8 mouse cellular contexts compared by ENCODE assay signal in the genomic region with DNA sequence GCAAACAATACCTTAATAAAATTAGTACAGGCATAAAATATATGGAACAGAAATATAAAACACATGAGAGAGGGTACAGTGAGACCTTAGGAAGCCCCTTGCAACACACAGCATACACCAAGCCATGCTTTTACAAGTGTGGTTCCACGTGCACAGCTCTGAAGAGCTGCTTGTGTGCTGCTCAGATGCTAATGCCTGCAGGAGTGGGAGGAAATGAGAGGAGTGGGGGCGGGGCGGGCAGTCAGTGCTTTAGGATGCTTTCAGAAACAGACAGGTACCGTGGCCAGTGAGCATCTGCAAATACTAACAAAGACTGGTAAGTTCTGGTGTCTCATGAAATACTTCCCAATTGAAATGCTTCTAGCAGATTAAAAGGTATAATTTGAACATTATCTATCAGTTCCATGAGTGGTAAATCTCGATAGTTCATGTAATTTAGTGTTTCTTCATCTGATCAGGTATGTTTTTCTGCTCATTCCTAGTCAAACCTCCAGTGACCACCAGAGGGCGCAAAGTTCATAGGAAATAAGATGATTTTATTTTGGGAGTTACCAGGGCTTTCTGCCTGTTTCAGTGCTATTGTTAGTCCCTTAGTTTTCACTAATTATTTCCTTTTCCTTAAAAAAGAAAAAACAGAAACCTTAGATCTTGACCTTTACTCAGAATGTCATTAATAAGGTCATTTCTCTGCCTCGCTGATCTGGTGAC. TPM values are rescaled to one million over a fixed set of nuclear protein-coding genes. Genes with fewer than 3 reads are reported as not detected.
DNase-seq lines count a peak whose midpoint lies in the region.

No protein-coding gene starts in this region.

- intact Hi-C loops in heart, postnatal 25 days (cut with DNase I): loop anchor here (5.0 kb wide), 2 partner anchors 147 to 287 kb away; no protein-coding TSS in a partner anchor

- DNase-seq in heart, adult 18-20 months: peak; percentile 41 to 89
- no peak for DNase-seq in heart, postnatal 25 days (ENCODE audit: low spot score)
- DNase-seq in adrenal gland, adult 18-20 months (ENCODE audit: low spot score in 2 of 2): peak; percentile 64 to 73
- DNase-seq in embryo, embryonic 10 days (ENCODE audit: low spot score): peak; percentile 80
- DNase-seq in gastrocnemius, postnatal 4 days (ENCODE audit: low spot score in 2 of 2): peak; percentile 39 to 59
- DNase-seq in layer of hippocampus, adult 8-10 months (ENCODE audit: low spot score in 2 of 2): peak; percentile 60 to 84
- peak; percentile 49 for DNase-seq in lung, postnatal 25 days (ENCODE audit: low spot score)
- peak; percentile 82 to 88 for DNase-seq in right cerebral cortex, postnatal 10 days (ENCODE audit: low spot score in 2 of 2)

RNA-seq across cellular contexts. Expression of a gene that starts 17.2 kb away (rescaled TPM):
- total RNA-seq in heart, adult 18-20 months (2021): 10 to 100 TPM; 59.2 to 59.5 TPM
- 10 to 100 TPM; 57.5 to 59.3 TPM for total RNA-seq in heart, postnatal 25 days (2021)
- 10 to 100 TPM; 69.0 to 69.7 TPM for total RNA-seq in adrenal gland, adult 18-20 months (2021)
- 10 to 100 TPM; 57.9 to 59.5 TPM for total RNA-seq in gastrocnemius, postnatal 4 days (2021)
- total RNA-seq in layer of hippocampus, adult 8-10 months (2022): 10 to 100 TPM; 83.5 to 94.2 (median 89.7) TPM
